9 mouse cellular contexts compared by ENCODE assay signal in the genomic region with DNA sequence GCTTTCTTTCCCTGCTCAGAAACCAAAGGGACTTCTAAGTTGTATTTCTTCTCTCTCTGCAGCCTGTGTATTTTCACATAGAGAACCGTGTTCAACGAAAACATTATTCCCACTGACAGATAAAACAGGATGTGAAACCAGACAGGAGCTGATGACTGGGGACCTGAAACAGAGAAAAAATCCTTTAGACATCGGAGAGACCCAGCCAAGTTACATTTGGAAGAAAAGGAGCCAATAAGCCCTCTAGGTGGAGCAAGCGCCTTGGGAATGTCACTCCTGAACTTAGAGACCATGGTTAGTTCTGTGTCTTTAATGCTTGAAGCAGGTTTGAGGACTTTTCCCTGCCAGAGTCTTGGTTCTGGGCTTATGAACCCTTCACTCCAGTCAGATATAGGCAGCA. TPM values are rescaled to one million over a fixed set of nuclear protein-coding genes. Genes with fewer than 3 reads are reported as not detected.
DNase-seq lines count a peak whose midpoint lies in the region; ATAC-seq and TF ChIP-seq lines count a peak whose summit lies in the region.
"Had no signal": no experiment of that assay in that cellular context is flagged by ENCODE, and none has a peak within 500 bp of the region (broad histone marks: within the 10 kb centered on the region; RNA-seq: fewer than 3 reads in every experiment).

No protein-coding gene starts in this region.

- ATAC-seq in heart, embryonic 12.5 days (ENCODE audit: insufficient number of reproducible peaks, low FRiP score), result no peak

- TF ChIP-seq CTCF in C2C12 (IDR thresholded peaks at IDR 0.05; ENCODE audit: control insufficient read depth, insufficient read depth, insufficient read length), result peak; percentile 5

- H3K36me3 ChIP-seq in heart, embryonic 12.5 days, result no peaks in the 10 kb centered on the region
- no peaks in the 10 kb centered on the region for H3K36me3 ChIP-seq in C2C12 (ENCODE audit: control insufficient read depth, insufficient read depth)

- no peaks in the 10 kb centered on the region for H3K79me3 ChIP-seq in C2C12 (ENCODE audit: low read depth)

- no peaks in the 10 kb centered on the region for H3K9me3 ChIP-seq in heart, embryonic 12.5 days (replicated peaks)

- H3K27ac ChIP-seq in heart, embryonic 12.5 days (ENCODE audit: poor library complexity, severe bottlenecking), result no peak overlapping the region

- H3K27me3 ChIP-seq in heart, embryonic 12.5 days (replicated peaks), result peaks cover 48% of the 10 kb centered on the region
- H3K27me3 ChIP-seq in C2C12 (ENCODE audit: control insufficient read depth, insufficient read depth, insufficient read length), result no peaks in the 10 kb centered on the region

- peak overlapping the region; percentile 53 for H3K4me2 ChIP-seq in heart, embryonic 12.5 days

- H3K4me1 ChIP-seq in heart, embryonic 12.5 days (replicated peaks), result peaks cover 8% of the 10 kb centered on the region; the same call in 1 of the 2 replicates

- no peaks in the 10 kb centered on the region for H3K79me2 ChIP-seq in C2C12 (ENCODE audit: control insufficient read depth, insufficient read depth)

- H3ac ChIP-seq in C2C12 (ENCODE audit: control insufficient read depth, insufficient read length, low read depth), result no peak overlapping the region

- 0 out of 2 replicates have a peak overlapping the region, but pooled peaks have one; percentile 7 for H3K4me3 ChIP-seq in heart, embryonic 12.5 days
- H3K4me3 ChIP-seq in C2C12 (ENCODE audit: insufficient read depth, poor library complexity, severe bottlenecking), result no peak overlapping the region

- WGBS in heart, embryonic 12.5 days, result 10% methylated on average over 4 of the region's 4 CpGs

- H3K9ac ChIP-seq in heart, embryonic 12.5 days, result peak overlapping the region; percentile 58

- no peak for DNase-seq in heart, adult 9 months (ENCODE audit: low spot score in 2 of 2)
- DNase-seq in embryo, embryonic 10 days (ENCODE audit: low spot score), result peak; percentile 76
- peak; percentile 51 for DNase-seq in kidney, postnatal 10 days
- DNase-seq in right cerebral cortex, postnatal 4 days, result peak; percentile 43
- DNase-seq in thymus, adult 18-20 months, result no peak
- DNase-seq in adrenal gland, postnatal 25 days, result no peak

TF ChIP-seq in C2C12, 6 proteins besides CTCF, POLR2A, EP300 and RAD21:
- TF ChIP-seq MAX (IDR thresholded peaks at IDR 0.05) (no peak), CEBPB (IDR thresholded peaks at IDR 0.05; ENCODE audit: low read depth) (no peak), USF1 (IDR thresholded peaks at IDR 0.05; ENCODE audit: low read depth) (no peak)
TF ChIP-seq in C2C12: peak in this region for 0.

RNA-seq across cellular contexts. Expression of gene Fcgr1, which starts 9.3 kb away (rescaled TPM):
- polyA plus RNA-seq in heart, embryonic 12.5 days (2016; fragmentation: Nextera tagmentation; extraction: Ambion mirVana), result 0.71 and 0.82 TPM in 2 replicates
- polyA plus RNA-seq in C2C12 (2012; fragmentation: generic; extraction: Trizol), result 0.02 TPM
- total RNA-seq in adrenal gland, postnatal 25 days (2021), result 1.0 and 1.4 TPM in 2 replicates

RNA-seq across cellular contexts. Expression of gene Hist2h2bb, which starts 14.9 kb away (rescaled TPM):
- 4.0 and 6.5 TPM in 2 replicates for polyA plus RNA-seq in heart, embryonic 12.5 days (2016; fragmentation: Nextera tagmentation; extraction: Ambion mirVana)
- polyA plus RNA-seq in C2C12 (2012; fragmentation: generic; extraction: Trizol), result 3.3 TPM
- 138 and 170 TPM in 2 replicates for total RNA-seq in adrenal gland, postnatal 25 days (2021)

RNA-seq across cellular contexts. Expression of gene Hist2h3b, which starts 16.0 kb away (rescaled TPM):
- 23.4 and 26.5 TPM in 2 replicates for polyA plus RNA-seq in heart, embryonic 12.5 days (2016; fragmentation: Nextera tagmentation; extraction: Ambion mirVana)
- 11.3 TPM for polyA plus RNA-seq in C2C12 (2012; fragmentation: generic; extraction: Trizol)
- 114 and 165 TPM in 2 replicates for total RNA-seq in adrenal gland, postnatal 25 days (2021)

RNA-seq across cellular contexts. Expression of gene Hist2h4, which starts 21.3 kb away (rescaled TPM):
- polyA plus RNA-seq in heart, embryonic 12.5 days (2016; fragmentation: Nextera tagmentation; extraction: Ambion mirVana), result 3.2 and 3.7 TPM in 2 replicates
- polyA plus RNA-seq in C2C12 (2012; fragmentation: generic; extraction: Trizol), result 0.89 TPM
- 30.2 and 32.3 TPM in 2 replicates for total RNA-seq in adrenal gland, postnatal 25 days (2021)

RNA-seq across cellular contexts. Expression of gene Hist2h3c1, which starts 38.0 kb away (rescaled TPM):
- 0.64 and 1.4 TPM in 2 replicates for polyA plus RNA-seq in heart, embryonic 12.5 days (2016; fragmentation: Nextera tagmentation; extraction: Ambion mirVana)
- 0.32 TPM for polyA plus RNA-seq in C2C12 (2012; fragmentation: generic; extraction: Trizol)
- 1.9 TPM in 1 of 2 replicates, not detected in the other for total RNA-seq in adrenal gland, postnatal 25 days (2021)
- polyA plus RNA-seq: large intestine, adult 2 months had no signal

Comparison
In these comparisons a context has a peak if more than half of its experiments do, and no peak if none do; other contexts are left out.
1. DNase-seq: peak in embryo, embryonic 10 days (single experiment), kidney, postnatal 10 days (single experiment) and right cerebral cortex, postnatal 4 days (single experiment); none in heart, adult 9 months (0 of 2), thymus, adult 18-20 months (0 of 2) and adrenal gland, postnatal 25 days (single experiment).